Mouse (Mus musculus) liver, embryonic 11.5 days (tissue): ENCODE measurements around the gene Gm10491. TPM values are rescaled to one million over a fixed set of nuclear protein-coding genes. Genes with fewer than 3 reads are reported as not detected.

Experiments
- ATAC-seq: fragments of 200-750 bp; cut with Nextera tagmentation; replicated peaks from 2 replicates; pipeline ENCODE4 v1.8.0; 2017; ENCODE audit warnings: moderate number of reproducible peaks, mild to moderate bottlenecking, moderate TSS enrichment, moderate library complexity; ENCODE audit not compliant: low FRiP score
- DNase-seq: peaks from one replicate; pipeline ENCODE4 v3.0.0-alpha.2; 2017; ENCODE audit warnings: low spot score
- H3K27ac ChIP-seq: fragments of 300-500 bp; sonication (generic); 2 replicates; pipeline ENCODE4 v1.5.1; 2014; ENCODE audit warnings: mild to moderate bottlenecking, low read depth, low read length, control low read depth
- H3K27me3 ChIP-seq: fragments of 300-500 bp; sonication (generic); replicated peaks from 2 replicates; pipeline ENCODE4 v1.6.1; 2014; ENCODE audit warnings: low read length, mixed read lengths; ENCODE audit not compliant: control insufficient read depth, insufficient read depth
- H3K36me3 ChIP-seq: fragments of 300-500 bp; sonication (generic); 2 replicates; pipeline ENCODE4 v1.6.1; 2014; ENCODE audit warnings: mild to moderate bottlenecking, low read length, moderate library complexity, mixed read lengths; ENCODE audit not compliant: control insufficient read depth, insufficient read depth
- H3K4me1 ChIP-seq: fragments of 300-500 bp; sonication (generic); replicated peaks from 2 replicates; pipeline ENCODE4 v1.6.1; 2014; ENCODE audit warnings: low read length, mixed read lengths; ENCODE audit not compliant: control insufficient read depth, insufficient read depth
- H3K4me2 ChIP-seq: fragments of 300-500 bp; sonication (generic); 2 replicates; pipeline ENCODE4 v1.6.1; 2014; ENCODE audit warnings: mild to moderate bottlenecking, control low read depth, moderate library complexity
- H3K4me3 ChIP-seq: fragments of 300-500 bp; sonication (generic); 2 replicates; pipeline ENCODE4 v1.5.1; 2014; ENCODE audit warnings: low read depth, low read length, control low read depth
- H3K9ac ChIP-seq: fragments of 300-500 bp; sonication (generic); 2 replicates; pipeline ENCODE4 v1.6.1; 2014; ENCODE audit warnings: low read depth, low read length, control low read depth
- H3K9me3 ChIP-seq: fragments of 300-500 bp; sonication (generic); 2 replicates; pipeline ENCODE4 v1.6.1; 2016; ENCODE audit warnings: low read length, inconsistent platforms, mixed read lengths; ENCODE audit not compliant: control insufficient read depth
- WGBS: fragments of 180-500 bp; shearing (Covaris S2); extraction: QIAGEN DNeasy Blood & Tissue Kit; methylation state at CpG from one replicate; pipeline ENCODE4 v1.1.7; 2014; 5-methylcytosine and 5-hydroxymethylcytosine counted together
- polyA plus RNA-seq: library from polyadenylated mRNA; unstranded; fragments of >200 nt; fragmentation: Nextera tagmentation; extraction: Ambion mirVana; gene quantifications from 2 replicates; pipeline ENCODE4 v1.2.1, GENCODE M21; 2014

Gm10491 gene
- polyA plus RNA-seq, 1 experiment from 2014 or later: not detected

GRCm38 (mm10) chrX:7898880-7899874, 8.5 kb downstream of the Gm10491 start, which contains the start of the genes Pqbp1 and Timm17b:
Gene Pqbp1 (minus strand): TSS chrX:7899269.
Gene Timm17b (plus strand): TSS chrX:7899357.
- 11% methylated on average over 62 of the region's 62 CpGs for WGBS
- H3K4me2 ChIP-seq: peak within 1 kb of the TSS; percentile 70
- H3K27me3 ChIP-seq: no peaks in the 10 kb centered on the region
- ATAC-seq: peak; percentile 98
- H3K9ac ChIP-seq: peak within 1 kb of the TSS; percentile 60
- H3K9me3 ChIP-seq: no peaks in the 10 kb centered on the region
- H3K4me3 ChIP-seq: peak within 1 kb of the TSS; percentile 57
- DNase-seq: peak; percentile 81
- H3K27ac ChIP-seq: peak within 1 kb of the TSS; percentile 41; the same call in 1 of the 2 replicates
- 0 out of 2 replicates have a peak, but pooled peaks cover under 1% of the 10 kb centered on the region for H3K36me3 ChIP-seq
- no peaks in the 10 kb centered on the region for H3K4me1 ChIP-seq

DNA sequence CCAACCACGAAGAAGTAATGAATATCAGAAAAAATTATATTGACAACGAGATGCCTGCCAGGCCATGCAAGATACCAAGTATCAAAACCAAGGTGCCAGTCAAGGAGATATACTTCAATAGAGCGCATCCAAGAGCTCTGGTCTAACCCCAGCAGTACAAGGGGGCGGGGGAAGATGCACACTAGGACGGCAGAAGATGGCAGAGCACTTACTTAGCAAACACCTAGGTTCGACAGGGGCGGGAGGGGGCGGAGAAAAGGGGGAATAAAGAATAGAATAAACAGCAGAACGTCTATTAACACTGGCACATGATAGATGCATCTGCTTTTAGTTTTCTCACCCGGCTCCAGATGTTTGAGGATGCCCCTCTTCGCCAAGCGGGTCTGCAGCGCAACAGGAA, 9.4 kb downstream of the Gm10491 start:
- peak overlapping the region; percentile 60 for H3K9ac ChIP-seq
- no peaks in the 10 kb centered on the region for H3K4me1 ChIP-seq
- peak overlapping the region; percentile 41; the same call in 1 of the 2 replicates for H3K27ac ChIP-seq
- ATAC-seq (no peak), DNase-seq (no peak)
- H3K9me3 ChIP-seq: no peaks in the 10 kb centered on the region
- peaks cover 2% of the 10 kb centered on the region; the same call in 1 of the 2 replicates for H3K36me3 ChIP-seq
- peak overlapping the region; percentile 57 for H3K4me3 ChIP-seq
- H3K4me2 ChIP-seq: peak overlapping the region; percentile 63
- no peaks in the 10 kb centered on the region for H3K27me3 ChIP-seq
- WGBS: 28% methylated on average over 13 of the region's 13 CpGs

GRCm38 (mm10) chrX:7883841-7884567, 23.6 kb downstream of the Gm10491 start, which contains the start of gene Slc35a2:
Gene Slc35a2 (plus strand): TSS chrX:7884028.
- ATAC-seq (peak; percentile 93), DNase-seq (peak; percentile 75)
- H3K9me3 ChIP-seq: no peaks in the 10 kb centered on the region
- peak within 1 kb of the TSS; percentile 60 for H3K4me3 ChIP-seq
- no peaks in the 10 kb centered on the region for H3K36me3 ChIP-seq
- no peaks in the 10 kb centered on the region for H3K4me1 ChIP-seq
- 5% methylated on average over 47 of the region's 49 CpGs for WGBS
- H3K9ac ChIP-seq: peak within 1 kb of the TSS; percentile 53
- peak within 1 kb of the TSS; percentile 76 for H3K4me2 ChIP-seq
- peak within 1 kb of the TSS; percentile 58; the same call in 1 of the 2 replicates for H3K27ac ChIP-seq
- H3K27me3 ChIP-seq: no peaks in the 10 kb centered on the region

- Histone ChIP-seq H3K9me3 (no peaks in the 10 kb centered on the region), H3K4me3 (peak overlapping the region; percentile 12; the same call in 1 of the 2 replicates), H3K4me1 (peaks cover 3% of the 10 kb centered on the region; the same call in 1 of the 2 replicates), H3K4me2 (peak overlapping the region; percentile 96), H3K9ac (no peak overlapping the region), H3K27ac (no peak overlapping the region), H3K27me3 (no peaks in the 10 kb centered on the region), H3K36me3 (no peaks in the 10 kb centered on the region; the same call in 1 of the 2 replicates)
- ATAC-seq (no peak; the same call in 1 of the 2 replicates), DNase-seq (peak; percentile 52)
- WGBS: 9% methylated on average over 11 of the region's 11 CpGs
Observed at GRCm38 (mm10) chrX:7879819-7880218, 27.8 kb downstream of the Gm10491 start.

DNA sequence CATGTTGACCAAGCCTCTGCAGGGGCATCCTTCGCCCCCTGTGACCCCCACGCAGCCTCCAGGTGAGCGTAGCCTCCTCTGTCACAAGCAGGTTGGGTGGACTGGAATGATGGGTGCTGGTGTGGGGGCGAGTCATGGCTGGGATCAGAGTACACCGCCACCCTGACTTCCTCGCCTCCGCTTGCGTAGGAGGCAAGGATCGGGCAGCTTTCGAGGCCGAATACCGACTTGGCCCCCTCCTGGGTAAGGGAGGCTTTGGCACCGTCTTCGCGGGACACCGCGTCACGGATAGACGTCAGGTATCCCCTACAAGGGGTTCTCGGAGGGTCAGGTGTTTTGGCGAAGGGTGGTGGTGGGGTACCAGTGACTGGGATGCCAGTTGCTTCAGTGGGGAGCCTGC, 29.1 kb downstream of the Gm10491 start:
- Histone ChIP-seq H3K4me1 (peaks cover 3% of the 10 kb centered on the region; the same call in 1 of the 2 replicates), H3K36me3 (peaks cover 3% of the 10 kb centered on the region; the same call in 1 of the 2 replicates), H3K9me3 (no peaks in the 10 kb centered on the region), H3K4me3 (peak overlapping the region; percentile 58), H3K4me2 (peak overlapping the region; percentile 96), H3K27ac (no peak overlapping the region), H3K27me3 (no peaks in the 10 kb centered on the region), H3K9ac (peak overlapping the region; percentile 53; the same call in 1 of the 2 replicates)
- DNase-seq (no peak), ATAC-seq (0 out of 2 replicates have a peak, but pooled peaks have one; percentile 10)
- WGBS: 17% methylated on average over 21 of the region's 21 CpGs

DNA sequence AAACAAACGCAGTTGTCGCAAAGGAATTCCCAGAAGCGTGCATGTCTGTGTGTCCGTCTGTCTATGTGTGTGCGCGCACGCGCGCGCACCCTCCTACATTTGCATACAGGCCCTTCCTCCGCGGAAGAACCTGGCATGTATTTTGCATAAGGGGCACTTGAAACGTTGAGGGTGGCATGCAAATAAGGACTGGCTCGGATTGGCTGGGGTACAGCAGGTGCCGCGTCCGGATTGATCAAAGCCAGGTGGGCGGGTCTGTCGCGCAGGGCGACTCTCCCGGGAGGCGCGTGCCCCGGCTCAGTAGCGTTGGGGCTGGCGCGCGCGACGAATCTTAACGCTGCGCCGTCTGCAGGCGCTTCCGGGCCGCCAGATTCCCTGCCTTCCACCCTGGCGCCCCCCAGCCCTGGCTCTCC, 29.6 kb downstream of the Gm10491 start, which contains the start of gene Pim2:
TSS of gene Pim2 (plus strand) at position 256 of the 413 bp plus-strand sequence.
- H3K36me3 ChIP-seq: peaks cover 3% of the 10 kb centered on the region; the same call in 1 of the 2 replicates
- H3K9ac ChIP-seq: peak within 1 kb of the TSS; percentile 53; the same call in 1 of the 2 replicates
- WGBS: 8% methylated on average over 37 of the region's 38 CpGs
- ATAC-seq: peak; percentile 96
- peak within 1 kb of the TSS; percentile 58 for H3K4me3 ChIP-seq
- H3K4me1 ChIP-seq: peaks cover 3% of the 10 kb centered on the region; the same call in 1 of the 2 replicates
- H3K27me3 ChIP-seq: no peaks in the 10 kb centered on the region
- peak within 1 kb of the TSS; percentile 96 for H3K4me2 ChIP-seq
- H3K9me3 ChIP-seq: no peaks in the 10 kb centered on the region
- peak; percentile 65 for DNase-seq
- no peak within 1 kb of the TSS for H3K27ac ChIP-seq

GRCm38 (mm10) chrX:7869826-7870225, 37.8 kb downstream of the Gm10491 start:
- DNase-seq (no peak), ATAC-seq (no peak)
- H3K9ac ChIP-seq: no peak overlapping the region
- H3K36me3 ChIP-seq: peaks cover 5% of the 10 kb centered on the region; the same call in 1 of the 2 replicates
- 55% methylated on average over 3 of the region's 3 CpGs for WGBS
- no peak overlapping the region for H3K27ac ChIP-seq
- no peak overlapping the region for H3K4me3 ChIP-seq
- H3K9me3 ChIP-seq: no peaks in the 10 kb centered on the region
- H3K4me2 ChIP-seq: no peak overlapping the region
- no peaks in the 10 kb centered on the region for H3K27me3 ChIP-seq
- no peaks in the 10 kb centered on the region for H3K4me1 ChIP-seq

GRCm38 (mm10) chrX:7868506-7868905, 39.1 kb downstream of the Gm10491 start:
- ATAC-seq: no peak
- H3K4me1 ChIP-seq: no peaks in the 10 kb centered on the region
- no peak overlapping the region for H3K9ac ChIP-seq
- H3K4me2 ChIP-seq: no peak overlapping the region
- H3K9me3 ChIP-seq: no peaks in the 10 kb centered on the region
- H3K36me3 ChIP-seq: peaks cover 3% of the 10 kb centered on the region; the same call in 1 of the 2 replicates
- no peak overlapping the region for H3K4me3 ChIP-seq
- no peaks in the 10 kb centered on the region for H3K27me3 ChIP-seq
- DNase-seq: no peak
- H3K27ac ChIP-seq: no peak overlapping the region
- 66% methylated on average over 2 of the region's 2 CpGs for WGBS
